Mouse (Mus musculus): Measurements from ENCODE around the gene Nkx2-9. TPM values are rescaled to one million over a fixed set of nuclear protein-coding genes. Genes with fewer than 3 reads are reported as not detected.

The Nkx2-9 gene
- total RNA-seq (2014; fragmentation: Nextera tagmentation) (not detected in 2 replicates), total RNA-seq (2017) (not detected in 2 replicates), polyA plus RNA-seq (2012) (not detected in 2 replicates)

GRCm38 (mm10) chr12:56612761-56613437, at the start of gene Nkx2-9:
Gene Nkx2-9, minus strand, starts transcription at chr12:56613284.
- no peaks in the 10 kb centered on the region for H3K9me3 ChIP-seq (replicated peaks)
- H3K36me3 ChIP-seq (replicated peaks): no peaks in the 10 kb centered on the region
- DNase-seq (ENCODE audit: low spot score) (no peak), ATAC-seq (ENCODE audit: extremely low read depth, insufficient number of reproducible peaks, low FRiP score, poor library complexity, severe bottlenecking) (no peak)
- no peak within 1 kb of the TSS for H3K4me3 ChIP-seq (ENCODE audit: low read depth, low read length)
- H3K27me3 ChIP-seq (ENCODE audit: insufficient read depth, low read length): peaks cover 33% of the 10 kb centered on the region
- TF ChIP-seq CTCF (IDR thresholded peaks at IDR 0.05; ENCODE audit: low read depth, low read length): no peak
- no peak for TF ChIP-seq GATA1 (IDR thresholded peaks at IDR 0.05; ENCODE audit: borderline replicate concordance, low read length)
- no peak for TF ChIP-seq GATA2 (IDR thresholded peaks at IDR 0.05; ENCODE audit: borderline replicate concordance, low read depth, low read length)
- no peak for TF ChIP-seq POLR2AphosphoS5 (IDR thresholded peaks at IDR 0.05; ENCODE audit: insufficient replicate concordance, low read depth, low read length)
- no peak for TF ChIP-seq TAL1 (conservative IDR thresholded peaks at IDR 0.05; ENCODE audit: low read depth, low read length)
- H3K4me1 ChIP-seq (ENCODE audit: insufficient read depth, low read depth, low read length): no peaks in the 10 kb centered on the region

GRCm38 (mm10) chr12:56637181-56637566, 24.1 kb upstream of the Nkx2-9 start:
- TF ChIP-seq CTCF (IDR thresholded peaks at IDR 0.05; ENCODE audit: low read depth, low read length): no peak
- TF ChIP-seq TAL1 (conservative IDR thresholded peaks at IDR 0.05; ENCODE audit: low read depth, low read length): no peak
- Histone ChIP-seq H3K36me3 (replicated peaks) (no peaks in the 10 kb centered on the region), H3K9me3 (replicated peaks) (no peaks in the 10 kb centered on the region), H3K4me3 (ENCODE audit: low read depth, low read length) (no peak overlapping the region), H3K4me1 (ENCODE audit: insufficient read depth, low read depth, low read length) (no peaks in the 10 kb centered on the region), H3K27me3 (ENCODE audit: insufficient read depth, low read length) (peaks cover 9% of the 10 kb centered on the region)
- ATAC-seq (ENCODE audit: extremely low read depth, insufficient number of reproducible peaks, low FRiP score, poor library complexity, severe bottlenecking) (no peak), DNase-seq (ENCODE audit: low spot score) (peak; percentile 14)

- Histone ChIP-seq H3K9me3 (replicated peaks) (no peaks in the 10 kb centered on the region), H3K36me3 (replicated peaks) (no peaks in the 10 kb centered on the region), H3K4me1 (ENCODE audit: insufficient read depth, low read depth, low read length) (no peaks in the 10 kb centered on the region), H3K4me3 (ENCODE audit: low read depth, low read length) (no peak overlapping the region), H3K27me3 (ENCODE audit: insufficient read depth, low read length) (peaks cover 9% of the 10 kb centered on the region)
- TF ChIP-seq GATA2 (IDR thresholded peaks at IDR 0.05; ENCODE audit: borderline replicate concordance, low read depth, low read length): no peak
- peak; percentile 71 for TF ChIP-seq CTCF (IDR thresholded peaks at IDR 0.05; ENCODE audit: low read depth, low read length)
- no peak for ATAC-seq (ENCODE audit: extremely low read depth, insufficient number of reproducible peaks, low FRiP score, poor library complexity, severe bottlenecking)
- DNase-seq (ENCODE audit: low spot score): peak; percentile 25
Observed at GRCm38 (mm10) chr12:56636534-56637180, 23.6 kb upstream of the Nkx2-9 start.

GRCm38 (mm10) chr12:56616088-56616487, 3.0 kb upstream of the Nkx2-9 start:
- DNase-seq (ENCODE audit: low spot score): no peak

GRCm38 (mm10) chr12:56615391-56615790, 2.3 kb upstream of the Nkx2-9 start:
- ATAC-seq (ENCODE audit: extremely low read depth, insufficient number of reproducible peaks, low FRiP score, poor library complexity, severe bottlenecking): no peak
- Histone ChIP-seq H3K27me3 (ENCODE audit: insufficient read depth, low read length) (peaks cover 35% of the 10 kb centered on the region), H3K36me3 (replicated peaks) (no peaks in the 10 kb centered on the region), H3K4me1 (ENCODE audit: insufficient read depth, low read depth, low read length) (no peaks in the 10 kb centered on the region), H3K9me3 (replicated peaks) (no peaks in the 10 kb centered on the region), H3K4me3 (ENCODE audit: low read depth, low read length) (no peak overlapping the region)
- TF ChIP-seq CTCF (IDR thresholded peaks at IDR 0.05; ENCODE audit: low read depth, low read length): no peak
- no peak for TF ChIP-seq GATA2 (IDR thresholded peaks at IDR 0.05; ENCODE audit: borderline replicate concordance, low read depth, low read length)
- TF ChIP-seq GATA1 (IDR thresholded peaks at IDR 0.05; ENCODE audit: borderline replicate concordance, low read length): no peak
- TF ChIP-seq TAL1 (conservative IDR thresholded peaks at IDR 0.05; ENCODE audit: low read depth, low read length): no peak
- TF ChIP-seq POLR2AphosphoS5 (IDR thresholded peaks at IDR 0.05; ENCODE audit: insufficient replicate concordance, low read depth, low read length): no peak
- no peak for DNase-seq (ENCODE audit: low spot score)

More at GRCm38 (mm10) chr12:56616088-56616487, 3.0 kb upstream of the Nkx2-9 start:
- no peak for ATAC-seq (ENCODE audit: extremely low read depth, insufficient number of reproducible peaks, low FRiP score, poor library complexity, severe bottlenecking)
- no peak for TF ChIP-seq POLR2AphosphoS5 (IDR thresholded peaks at IDR 0.05; ENCODE audit: insufficient replicate concordance, low read depth, low read length)
- no peak for TF ChIP-seq CTCF (IDR thresholded peaks at IDR 0.05; ENCODE audit: low read depth, low read length)
- TF ChIP-seq TAL1 (conservative IDR thresholded peaks at IDR 0.05; ENCODE audit: low read depth, low read length): no peak
- no peak for TF ChIP-seq GATA1 (IDR thresholded peaks at IDR 0.05; ENCODE audit: borderline replicate concordance, low read length)
- TF ChIP-seq GATA2 (IDR thresholded peaks at IDR 0.05; ENCODE audit: borderline replicate concordance, low read depth, low read length): no peak
- Histone ChIP-seq H3K4me3 (ENCODE audit: low read depth, low read length) (no peak overlapping the region), H3K4me1 (ENCODE audit: insufficient read depth, low read depth, low read length) (no peaks in the 10 kb centered on the region), H3K36me3 (replicated peaks) (no peaks in the 10 kb centered on the region), H3K27me3 (ENCODE audit: insufficient read depth, low read length) (peaks cover 38% of the 10 kb centered on the region), H3K9me3 (replicated peaks) (no peaks in the 10 kb centered on the region)

GRCm38 (mm10) chr12:56614513-56614912, 1.4 kb upstream of the Nkx2-9 start:
- Histone ChIP-seq H3K4me1 (ENCODE audit: insufficient read depth, low read depth, low read length) (no peaks in the 10 kb centered on the region), H3K9me3 (replicated peaks) (no peaks in the 10 kb centered on the region), H3K27me3 (ENCODE audit: insufficient read depth, low read length) (peaks cover 35% of the 10 kb centered on the region), H3K36me3 (replicated peaks) (no peaks in the 10 kb centered on the region), H3K4me3 (ENCODE audit: low read depth, low read length) (no peak overlapping the region)
- DNase-seq (ENCODE audit: low spot score): no peak
- ATAC-seq (ENCODE audit: extremely low read depth, insufficient number of reproducible peaks, low FRiP score, poor library complexity, severe bottlenecking): no peak
- no peak for TF ChIP-seq CTCF (IDR thresholded peaks at IDR 0.05; ENCODE audit: low read depth, low read length)

Data from G1E (cell line).